Mouse (Mus musculus) ES-E14 (cell line): Measurements from ENCODE around the gene Gtf2ird1.

Experiments used
- HCFC1 ChIP-seq: IDR thresholded peaks from 2 replicates; pipeline ENCODE4 v1.6.1; 2012; ENCODE audit warnings: low read length, inconsistent platforms, borderline replicate concordance; ENCODE audit not compliant: insufficient read depth
- ZC3H11A ChIP-seq: IDR thresholded peaks from 2 replicates; pipeline ENCODE4 v1.6.1; 2012; ENCODE audit warnings: low read depth, mild to moderate bottlenecking, inconsistent platforms, low read length, borderline replicate concordance

- TF ChIP-seq HCFC1 (no peak), ZC3H11A (no peak)
These were observed 34.1 kb downstream of the Gtf2ird1 start for GRCm38 (mm10) chr5:134422265-134422925.
